Mouse (Mus musculus) kidney, adult 2 months (tissue): ENCODE results near the gene Mlana.

ENCODE experiments used
- CTCF ChIP-seq: fragments of 200-500 bp; conservative IDR thresholded peaks from 2 replicates; pipeline ENCODE4 v1.5.1; 2011; ENCODE audit warnings: low read depth, mild to moderate bottlenecking, control low read depth, low read length, moderate library complexity, mixed read lengths; ENCODE audit not compliant: insufficient read depth, insufficient read length
- POLR2A ChIP-seq: fragments of 200-500 bp; IDR thresholded peaks from one replicate; pipeline ENCODE4 v1.6.1; 2011; ENCODE audit warnings: low read depth, low read length, control low read depth

- no peak for TF ChIP-seq CTCF
- no peak for TF ChIP-seq POLR2A
Observed at GRCm38 (mm10) chr19:29671160-29671559, 26.5 kb upstream of the Mlana start.
